Mouse (Mus musculus) thymus, adult 18-20 months (tissue): Measurements from ENCODE around the gene Kalrn.

Source experiments
- DNase-seq, 2 experiments: peaks; one replicate each; pipeline ENCODE4 v3.0.0; 2022; ENCODE audit warnings: mixed read lengths in 2 of 2

Gene Kalrn

GRCm38 (mm10) chr16:34414581-34414980 is 158.8 kb downstream of the Kalrn start:
- DNase-seq, result no peak

- DNase-seq, result no peak
These were observed 159.4 kb downstream of the Kalrn start for GRCm38 (mm10) chr16:34413868-34414333.

- DNase-seq, result no peak
These were observed 166.3 kb downstream of the Kalrn start for GRCm38 (mm10) chr16:34407036-34407435.

GRCm38 (mm10) chr16:34405094-34405493 is 168.2 kb downstream of the Kalrn start:
- no peak for DNase-seq

GRCm38 (mm10) chr16:34401216-34401615 is 172.1 kb downstream of the Kalrn start:
- DNase-seq, result no peak

GRCm38 (mm10) chr16:34400102-34400728 is 173.1 kb downstream of the Kalrn start:
- no peak for DNase-seq

GRCm38 (mm10) chr16:34395221-34395811 is 178.0 kb downstream of the Kalrn start:
- no peak for DNase-seq

- no peak for DNase-seq
These were observed 183.6 kb downstream of the Kalrn start for GRCm38 (mm10) chr16:34389520-34390271.

- no peak for DNase-seq
These were observed 184.5 kb downstream of the Kalrn start for GRCm38 (mm10) chr16:34388871-34389270.

- no peak for DNase-seq
These were observed 188.3 kb downstream of the Kalrn start for GRCm38 (mm10) chr16:34385065-34385464.

- no peak for DNase-seq
These were observed 190.3 kb downstream of the Kalrn start for GRCm38 (mm10) chr16:34382992-34383391.

GRCm38 (mm10) chr16:34376166-34376857 is 197.0 kb downstream of the Kalrn start:
- no peak for DNase-seq

- no peak for DNase-seq
These were observed 199.8 kb downstream of the Kalrn start for GRCm38 (mm10) chr16:34373519-34373918.

- no peak for DNase-seq
These were observed 201.1 kb downstream of the Kalrn start for GRCm38 (mm10) chr16:34372103-34372741.

GRCm38 (mm10) chr16:34359206-34359605 is 214.1 kb downstream of the Kalrn start:
- DNase-seq, result no peak

- no peak for DNase-seq
These were observed 217.8 kb downstream of the Kalrn start for GRCm38 (mm10) chr16:34355547-34355946.

- DNase-seq, result no peak
These were observed 219.3 kb downstream of the Kalrn start for GRCm38 (mm10) chr16:34354042-34354441.

GRCm38 (mm10) chr16:34352747-34353146 is 220.6 kb downstream of the Kalrn start:
- DNase-seq, result no peak

GRCm38 (mm10) chr16:34351575-34352150 is 221.7 kb downstream of the Kalrn start:
- no peak for DNase-seq

GRCm38 (mm10) chr16:34347574-34347973 is 225.8 kb downstream of the Kalrn start:
- DNase-seq, result no peak

- no peak for DNase-seq
These were observed 228.1 kb downstream of the Kalrn start for GRCm38 (mm10) chr16:34344895-34345876.
